Mouse (Mus musculus): ENCODE results near the gene Psmd9. TPM values are rescaled to one million over a fixed set of nuclear protein-coding genes. Genes with fewer than 3 reads are reported as not detected.
"Not testable (repeated sequence)": the region's sequence is repeated elsewhere in the genome, so short reads cannot be mapped to it uniquely, and the experiment has no call there.

The Psmd9 gene
- total RNA-seq, 2 experiments from 2014 or later, result 22.8 to 24.8 TPM

GRCm38 (mm10) chr5:123193436-123193835 lies 24.2 kb downstream of the Psmd9 start:
- DNase-seq, result no peak

- DNase-seq, result no peak
Observed at GRCm38 (mm10) chr5:123194856-123195255, 25.6 kb downstream of the Psmd9 start.

GRCm38 (mm10) chr5:123195500-123196000 lies 26.3 kb downstream of the Psmd9 start:
- DNase-seq, result no peak

DNA sequence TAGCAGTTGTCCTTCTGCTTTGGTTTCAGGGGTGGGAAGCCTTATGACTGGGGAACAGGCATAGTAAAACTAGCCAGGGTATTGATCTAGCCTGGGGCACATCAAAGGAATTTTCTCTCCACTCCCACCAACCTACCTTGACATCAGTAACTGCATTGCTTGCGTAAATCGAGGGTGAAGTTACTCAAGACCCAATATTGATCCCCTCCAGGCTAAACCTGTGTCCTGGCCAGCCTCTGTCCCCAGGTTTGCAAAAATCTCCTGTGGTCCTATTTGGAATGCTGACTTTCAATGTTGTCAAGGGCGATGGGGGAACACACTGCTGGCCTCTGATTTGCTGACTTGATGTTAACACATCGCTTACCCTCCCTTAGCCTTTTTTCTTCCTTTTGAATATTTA lies 27.5 kb downstream of the Psmd9 start:
- no peak for DNase-seq

GRCm38 (mm10) chr5:123198523-123198922 lies 29.3 kb downstream of the Psmd9 start:
- DNase-seq, result no peak

- DNase-seq, result not testable (repeated sequence)
Observed at GRCm38 (mm10) chr5:123200816-123201522, 31.8 kb downstream of the Psmd9 start.

- DNase-seq, result no peak
Observed at GRCm38 (mm10) chr5:123201523-123201892, 32.3 kb downstream of the Psmd9 start.

GRCm38 (mm10) chr5:123201987-123202386 lies 32.8 kb downstream of the Psmd9 start:
- no peak for DNase-seq

DNA sequence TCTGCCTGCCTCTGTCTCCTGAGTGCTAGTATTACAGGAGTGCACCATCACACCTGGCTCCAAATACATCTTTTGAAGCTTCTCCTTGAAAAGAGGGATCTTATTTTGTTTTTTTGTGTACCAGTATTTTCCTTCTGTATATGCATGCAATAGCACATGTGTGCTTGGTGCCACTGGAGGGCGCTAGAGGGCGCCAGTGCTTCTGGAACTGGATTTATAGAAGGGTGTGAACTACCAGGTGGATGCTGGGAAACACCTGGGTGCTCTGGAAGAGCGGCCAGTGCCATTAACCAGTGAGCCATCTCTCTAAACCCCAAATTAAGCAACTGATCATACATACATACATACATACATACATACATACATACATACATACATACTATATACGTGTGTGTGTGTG lies 33.6 kb downstream of the Psmd9 start:
- not testable (repeated sequence) for DNase-seq

DNA sequence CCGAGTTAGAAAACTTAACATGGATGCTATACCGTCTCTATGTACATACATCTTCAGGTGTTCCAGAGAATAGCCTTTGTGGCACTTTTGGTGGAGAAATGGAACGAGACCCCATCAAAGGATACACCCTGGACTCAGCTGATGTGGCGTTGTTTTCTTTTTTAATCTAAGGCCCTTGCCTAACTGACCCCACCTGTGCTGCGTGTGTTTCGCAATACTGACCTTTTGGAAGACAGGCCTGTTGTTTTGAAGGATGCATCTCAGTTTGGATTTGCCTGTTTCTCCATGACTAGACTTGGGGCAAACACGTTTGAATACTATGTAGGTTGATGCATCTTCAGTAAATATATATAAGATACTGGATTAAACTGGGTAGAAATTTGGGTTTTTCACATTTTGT lies 34.4 kb downstream of the Psmd9 start:
- not testable (repeated sequence) for DNase-seq

GRCm38 (mm10) chr5:123222346-123223050 lies 53.3 kb downstream of the Psmd9 start:
- not testable (repeated sequence) for DNase-seq

GRCm38 (mm10) chr5:123223051-123223410 lies 53.8 kb downstream of the Psmd9 start:
- no peak for DNase-seq

DNA sequence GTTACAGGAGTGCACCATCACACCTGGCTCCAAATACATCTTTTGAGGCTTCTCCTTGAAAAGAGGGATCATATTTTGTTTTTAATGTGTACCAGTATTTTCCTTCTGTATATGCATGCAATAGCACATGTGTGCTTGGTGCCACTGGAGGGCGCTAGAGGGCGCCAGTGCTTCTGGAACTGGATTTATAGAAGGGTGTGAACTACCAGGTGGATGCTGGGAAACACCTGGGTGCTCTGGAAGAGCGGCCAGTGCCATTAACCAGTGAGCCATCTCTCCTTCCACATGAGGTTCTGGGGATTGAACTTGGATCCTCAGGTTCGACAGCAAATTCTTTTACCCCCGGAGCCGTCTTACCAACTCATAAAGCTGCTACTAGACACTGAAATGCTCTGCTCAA lies 54.6 kb downstream of the Psmd9 start:
- DNase-seq, result not testable (repeated sequence)

DNA sequence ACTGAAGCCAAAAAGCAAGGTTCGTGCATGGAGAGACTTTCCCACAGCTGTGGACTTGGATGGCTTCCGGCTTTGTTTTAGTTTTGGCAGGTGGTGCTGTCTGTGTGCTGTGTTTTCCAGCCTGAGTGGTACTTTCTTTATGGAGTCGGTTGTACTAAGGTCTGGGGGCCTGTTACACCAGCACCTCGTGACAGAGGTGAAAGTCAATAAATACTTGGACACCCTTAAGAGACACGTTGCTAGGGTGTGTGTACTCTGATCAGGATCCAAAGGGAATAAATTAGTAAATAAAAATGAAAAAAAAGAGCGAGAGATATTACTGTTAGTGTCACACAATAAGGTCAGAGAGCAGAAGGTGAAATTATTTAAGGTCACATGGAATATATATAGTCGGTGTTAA lies 57.6 kb downstream of the Psmd9 start:
- DNase-seq, result no peak

DNA sequence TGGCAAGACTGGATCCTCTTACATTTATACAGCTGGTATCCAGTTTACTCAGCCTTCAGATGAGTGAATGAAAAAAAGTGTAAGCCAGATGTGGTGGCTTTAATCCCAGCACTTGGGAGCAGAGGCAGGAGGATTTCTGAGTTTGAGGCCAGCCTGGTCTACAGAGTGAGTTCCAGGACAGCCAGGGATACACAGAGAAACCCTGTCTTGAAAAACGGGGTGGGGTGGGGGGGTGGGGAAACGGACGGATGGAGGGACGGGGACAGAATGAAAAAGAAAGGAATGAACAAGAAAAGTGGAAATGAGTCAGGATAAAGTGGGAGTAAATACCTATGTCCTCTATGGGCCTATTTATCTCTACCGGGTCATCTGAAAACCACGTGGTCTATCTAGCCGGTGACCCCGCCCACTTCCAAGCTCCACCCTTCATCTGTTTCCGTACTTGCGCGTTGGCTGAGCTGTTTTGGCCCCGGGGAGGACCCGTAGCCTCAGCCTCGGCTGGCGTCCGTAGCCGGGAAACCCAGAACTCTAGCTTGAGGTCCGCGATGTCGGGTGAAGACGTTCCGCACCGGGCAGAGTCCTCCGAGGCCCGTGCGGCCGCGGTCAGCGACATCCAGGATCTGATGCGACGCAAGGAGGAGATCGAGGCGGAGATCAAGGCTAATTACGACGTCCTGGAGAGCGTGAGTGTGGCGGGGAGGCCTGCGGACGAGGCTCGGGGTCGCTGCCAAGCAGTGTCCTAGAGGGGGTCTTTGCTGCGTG lies 58.7 kb downstream of the Psmd9 start:
- peak; percentile 96 for DNase-seq

DNA sequence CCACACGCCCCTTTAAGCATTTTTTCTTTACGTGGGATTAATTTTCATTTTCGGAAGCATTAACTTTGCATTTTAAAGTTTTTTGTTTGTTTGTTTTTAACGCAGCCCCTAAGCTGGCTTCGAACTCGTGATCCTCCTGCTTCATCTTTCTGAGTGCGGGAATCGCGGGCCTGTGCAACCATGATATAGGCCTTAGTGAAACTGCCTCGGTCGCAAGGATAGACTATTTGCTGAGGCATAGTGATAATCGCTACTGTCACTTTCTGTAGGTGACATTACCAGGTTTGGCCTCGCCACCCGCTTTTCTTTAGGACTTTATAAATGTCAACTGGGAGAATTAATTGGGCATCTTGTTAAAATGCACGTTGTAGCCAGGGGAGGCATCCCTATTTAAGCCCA lies 59.3 kb downstream of the Psmd9 start:
- DNase-seq, result no peak

- DNase-seq, result no peak
Observed at GRCm38 (mm10) chr5:123229296-123229695, 60.1 kb downstream of the Psmd9 start.

GRCm38 (mm10) chr5:123232180-123232579 lies 63.0 kb downstream of the Psmd9 start:
- no peak for DNase-seq

- DNase-seq, result peak; percentile 60
Observed at GRCm38 (mm10) chr5:123235731-123236130, 66.5 kb downstream of the Psmd9 start.

DNA sequence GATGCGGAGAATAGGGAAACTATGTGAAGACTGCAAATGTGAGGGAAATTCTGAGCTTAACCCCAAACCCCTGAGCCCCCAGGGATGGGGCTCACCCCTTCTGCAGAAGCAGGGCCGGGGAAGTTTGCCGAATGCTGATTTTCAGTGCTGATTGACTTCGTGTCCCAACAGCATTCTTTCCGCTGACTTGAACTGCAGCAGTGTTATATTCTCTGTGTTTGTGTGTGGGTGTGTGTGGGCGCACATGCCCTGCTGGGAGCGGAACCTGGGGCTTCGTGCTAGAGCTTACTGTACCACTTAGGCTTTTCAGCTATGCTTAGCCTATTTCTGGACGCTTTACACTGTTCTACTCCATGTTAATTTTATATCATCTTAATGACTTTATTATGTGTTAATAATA lies 67.2 kb downstream of the Psmd9 start:
- no peak for DNase-seq

DNA sequence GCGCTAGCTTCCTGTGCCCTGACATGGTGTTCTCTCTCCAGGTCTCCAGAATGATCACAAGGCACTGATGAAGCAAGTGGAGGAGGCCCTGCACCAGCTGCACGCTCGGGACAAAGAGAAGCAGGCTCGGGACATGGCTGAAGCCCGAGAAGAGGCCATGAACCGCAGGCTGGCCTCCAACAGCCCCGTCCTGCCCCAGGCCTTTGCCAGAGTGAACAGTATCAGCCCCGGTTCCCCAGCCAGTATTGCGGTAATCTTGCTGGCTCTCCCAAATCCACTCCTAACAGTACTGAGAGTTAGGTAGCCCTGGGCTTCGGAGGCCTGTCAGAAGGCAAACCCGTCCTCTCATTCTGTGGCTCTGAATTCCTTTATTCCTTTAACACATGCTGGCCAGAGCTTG lies 70.3 kb downstream of the Psmd9 start:
- peak; percentile 21 for DNase-seq

GRCm38 (mm10) chr5:123245518-123245917 lies 76.3 kb downstream of the Psmd9 start:
- peak; percentile 60 for DNase-seq

GRCm38 (mm10) chr5:123251390-123251789 lies 82.2 kb downstream of the Psmd9 start:
- no peak for DNase-seq
